Mouse (Mus musculus) G1E (cell line): Measurements from ENCODE around the gene Gm6121.
"Not testable (repeated sequence)": the region's sequence is repeated elsewhere in the genome, so short reads cannot be mapped to it uniquely, and the experiment has no call there.

Experiments used
- CTCF ChIP-seq: IDR thresholded peaks from 2 replicates; pipeline ENCODE4 v1.5.1; 2012; ENCODE audit warnings: low read depth, low read length, inconsistent platforms, mixed read lengths
- GATA2 ChIP-seq: IDR thresholded peaks from 2 replicates; pipeline ENCODE4 v1.6.1; 2012; ENCODE audit warnings: low read depth, low read length, inconsistent platforms, borderline replicate concordance
- TAL1 ChIP-seq: conservative IDR thresholded peaks from 2 replicates; pipeline ENCODE4 v1.6.1; 2012; ENCODE audit warnings: low read depth, low read length, inconsistent platforms, mixed read lengths

- TF ChIP-seq CTCF, TAL1, GATA2: not testable (repeated sequence)
Observed at GRCm38 (mm10) chrX:26935597-26935996, at the start of gene Gm6121.
